Mouse (Mus musculus) cerebellum, adult 2 months (tissue): ENCODE measurements around the gene Fbxl18.

Experiments used
- CTCF ChIP-seq: fragments of 200-500 bp; IDR thresholded peaks from 2 replicates; pipeline ENCODE4 v1.5.1; 2011; ENCODE audit warnings: low read depth, mild to moderate bottlenecking, control low read depth, low read length, moderate library complexity, borderline replicate concordance; ENCODE audit not compliant: insufficient read depth
- POLR2A ChIP-seq: fragments of 200-500 bp; IDR thresholded peaks from 2 replicates; pipeline ENCODE4 v1.6.1; 2011; ENCODE audit warnings: low read length, control low read depth, borderline replicate concordance; ENCODE audit not compliant: insufficient read depth

DNA sequence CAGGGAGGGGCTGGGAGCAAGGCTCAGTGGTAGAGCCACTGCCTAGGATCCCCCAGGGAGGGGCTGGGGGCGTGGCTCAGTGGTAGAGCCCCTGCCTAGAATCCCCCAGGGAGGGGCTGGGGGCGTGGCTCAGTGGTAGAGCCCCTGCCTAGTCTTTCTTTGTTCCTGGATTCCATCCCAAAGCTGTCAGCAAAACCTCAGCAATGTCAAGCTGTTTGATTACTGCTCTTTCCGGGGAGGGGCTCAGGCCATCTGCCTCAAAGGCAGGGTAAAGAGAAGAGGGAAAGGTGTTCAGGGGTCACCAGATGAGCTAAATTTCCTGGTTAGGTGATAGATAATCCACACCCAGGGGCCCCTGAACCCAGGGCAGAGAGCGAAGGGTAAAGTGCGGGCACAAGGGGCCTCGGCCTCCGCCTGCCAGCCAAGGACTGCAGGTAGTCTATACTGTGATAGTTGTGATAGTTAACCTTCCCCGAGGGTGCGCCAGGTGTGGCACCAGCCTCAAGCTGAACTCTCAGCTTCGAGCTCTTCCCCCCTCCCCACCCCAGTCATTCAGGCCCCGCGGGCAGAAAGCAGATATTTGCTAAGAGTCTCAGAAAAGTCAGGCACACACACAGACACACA is 29.2 kb upstream of the Fbxl18 start:
- no peak for TF ChIP-seq CTCF
- no peak for TF ChIP-seq POLR2A
